Mouse (Mus musculus): ENCODE data around the gene AC109138.7.

Gene AC109138.7

DNA sequence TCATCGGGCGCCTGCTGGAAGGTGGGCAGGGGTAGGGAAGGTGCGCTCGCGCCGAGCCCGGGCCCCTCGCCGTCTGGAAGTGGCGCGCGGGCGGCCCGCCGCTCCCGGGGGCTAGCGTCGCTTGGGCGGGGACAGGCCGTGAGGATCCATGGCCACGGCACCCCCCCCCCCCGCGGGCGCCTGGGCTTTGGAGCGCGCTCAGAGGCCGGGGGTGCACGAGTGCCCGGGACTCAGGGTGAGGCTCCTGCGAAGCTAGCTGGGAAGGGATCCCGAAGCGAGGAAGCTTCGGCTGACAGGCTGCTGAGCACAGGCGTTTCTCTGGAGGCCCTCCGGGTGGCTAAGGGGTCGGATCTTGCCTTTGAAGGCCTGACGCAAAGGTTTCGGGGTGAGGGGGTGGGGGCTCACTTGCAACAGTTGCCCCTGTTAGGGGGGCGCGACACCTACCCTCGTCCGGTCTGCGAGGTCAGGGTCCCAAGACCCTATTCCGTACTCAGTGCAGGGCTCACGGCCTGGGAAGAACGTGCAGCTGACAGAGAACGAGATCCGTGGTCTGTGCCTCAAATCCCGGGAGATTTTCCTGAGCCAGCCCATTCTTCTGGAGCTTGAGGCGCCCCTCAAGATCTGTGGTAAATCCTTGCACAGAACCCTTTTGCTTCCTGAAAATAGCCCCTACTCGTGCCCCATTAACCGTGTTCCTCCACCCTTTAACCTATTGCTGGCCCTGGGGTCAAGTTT, 21.7 kb upstream of the AC109138.7 start:
- in situ Hi-C loops (cut with MboI; ENCODE audit: low sequenced_read_pairs) = no loop called here

DNA sequence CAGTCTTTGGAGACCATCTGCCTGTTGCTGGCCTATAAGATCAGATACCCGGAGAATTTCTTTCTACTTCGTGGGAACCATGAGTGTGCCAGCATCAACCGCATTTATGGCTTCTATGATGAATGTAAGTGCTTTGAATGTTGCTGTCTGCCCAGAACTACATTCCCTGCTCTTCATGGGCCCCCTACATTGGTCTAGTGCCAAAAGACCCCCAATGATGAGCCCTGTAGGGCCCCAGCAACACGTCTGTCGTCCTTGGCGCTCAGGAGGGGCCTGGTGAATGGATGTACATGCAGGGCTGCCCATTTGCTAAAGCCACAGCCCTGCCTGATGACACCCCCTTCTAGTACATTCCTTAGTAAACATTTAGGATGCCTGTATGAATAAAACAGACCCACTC, 21.0 kb upstream of the AC109138.7 start:
- in situ Hi-C loops (cut with MboI; ENCODE audit: low sequenced_read_pairs) = no loop called here

- in situ Hi-C loops (cut with MboI; ENCODE audit: low sequenced_read_pairs) = no loop called here
These were observed 20.0 kb upstream of the AC109138.7 start for GRCm38 (mm10) chr19:4194021-4194724.

DNA sequence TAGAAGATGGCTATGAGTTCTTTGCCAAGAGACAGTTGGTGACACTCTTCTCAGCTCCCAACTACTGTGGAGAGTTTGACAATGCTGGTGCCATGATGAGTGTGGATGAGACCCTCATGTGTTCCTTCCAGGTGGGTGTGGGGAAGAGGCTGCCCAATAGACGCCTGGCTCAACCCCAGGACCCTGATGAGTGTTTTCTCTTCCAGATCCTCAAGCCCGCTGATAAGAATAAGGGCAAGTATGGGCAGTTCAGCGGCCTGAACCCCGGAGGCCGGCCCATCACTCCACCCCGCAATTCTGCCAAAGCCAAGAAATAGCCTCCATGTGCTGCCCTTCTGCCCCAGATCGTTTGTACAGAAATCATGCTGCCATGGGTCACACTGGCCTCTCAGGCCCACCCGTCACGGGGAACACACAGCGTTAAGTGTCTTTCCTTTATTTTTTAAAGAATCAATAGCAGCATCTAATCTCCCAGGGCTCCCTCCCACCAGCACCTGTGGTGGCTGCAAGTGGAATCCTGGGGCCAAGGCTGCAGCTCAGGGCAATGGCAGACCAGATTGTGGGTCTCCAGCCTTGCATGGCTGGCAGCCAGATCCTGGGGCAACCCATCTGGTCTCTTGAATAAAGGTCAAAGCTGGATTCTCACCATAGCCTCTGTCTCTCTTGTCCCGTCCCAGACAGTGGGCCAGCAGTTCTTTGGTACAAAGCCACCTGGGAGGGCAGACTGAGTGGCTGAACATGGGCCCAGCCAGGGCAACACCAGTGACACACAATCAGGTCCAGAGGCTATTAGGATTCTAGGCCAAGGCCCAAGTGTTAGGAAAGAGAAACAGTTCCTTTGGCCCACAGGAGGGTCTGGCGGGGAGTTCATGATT, 19.1 kb upstream of the AC109138.7 start:
- in situ Hi-C loops (cut with MboI; ENCODE audit: low sequenced_read_pairs) = no loop called here

DNA sequence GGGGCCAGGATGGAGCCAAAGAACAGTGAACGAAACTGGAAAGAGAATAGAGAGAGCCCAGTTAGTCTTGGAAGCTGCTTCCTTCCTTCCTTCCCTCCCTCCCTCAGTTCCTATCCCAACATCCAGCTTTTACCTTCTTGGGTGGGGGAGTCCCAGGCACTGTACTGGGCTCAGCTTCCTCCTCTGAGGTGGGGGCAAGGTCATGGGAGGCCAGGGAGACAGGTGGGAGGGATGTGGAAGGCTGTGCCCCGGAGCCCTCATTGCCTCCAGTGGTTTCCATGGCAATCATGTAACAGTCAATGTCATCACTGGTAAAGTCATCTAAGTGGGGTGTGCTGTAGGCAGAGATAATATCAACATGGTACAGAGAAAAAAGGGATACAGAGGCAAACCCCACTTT, 18.1 kb upstream of the AC109138.7 start:
- in situ Hi-C loops (cut with MboI; ENCODE audit: low sequenced_read_pairs) = no loop called here

- in situ Hi-C loops (cut with MboI; ENCODE audit: low sequenced_read_pairs) = no loop called here
These were observed 17.6 kb upstream of the AC109138.7 start for GRCm38 (mm10) chr19:4196548-4196947.

- in situ Hi-C loops (cut with MboI; ENCODE audit: low sequenced_read_pairs) = no loop called here
These were observed 17.0 kb upstream of the AC109138.7 start for GRCm38 (mm10) chr19:4197180-4197579.

DNA sequence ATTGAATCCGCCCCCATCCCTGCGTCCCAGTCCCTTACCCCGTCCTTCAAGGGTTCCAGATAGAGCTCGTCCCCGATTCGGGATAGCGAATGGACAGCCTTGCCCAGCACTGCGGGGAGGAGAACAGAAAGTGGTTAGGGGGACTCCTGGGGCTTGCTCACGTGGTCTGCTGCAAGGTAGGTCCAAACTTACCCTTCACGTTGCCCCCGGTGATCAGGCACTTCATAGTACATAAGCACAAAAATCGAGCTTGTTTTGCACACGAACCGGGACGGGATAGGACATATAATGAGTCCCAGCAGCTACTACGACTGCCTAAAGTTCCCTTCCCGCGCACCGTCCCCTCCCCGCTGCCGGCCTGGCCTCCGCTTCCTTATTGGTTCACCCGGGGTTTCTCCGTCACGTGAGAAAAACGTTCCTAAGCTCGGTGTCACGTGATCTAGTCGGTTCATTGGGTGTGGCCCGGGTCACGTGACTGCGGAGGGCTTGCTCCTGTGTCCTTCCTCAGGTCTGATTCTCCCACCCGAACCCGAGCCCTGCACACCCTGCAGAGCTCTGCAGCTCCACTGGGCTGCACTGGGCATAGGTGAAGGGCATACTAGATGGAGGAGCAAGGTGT, 12.8 kb upstream of the AC109138.7 start, which contains the start of gene Rad9a:
TSS of gene Rad9a (minus strand) at position 372 of the 619 bp plus-strand sequence.
- in situ Hi-C loops (cut with MboI; ENCODE audit: low sequenced_read_pairs) = no loop called here

DNA sequence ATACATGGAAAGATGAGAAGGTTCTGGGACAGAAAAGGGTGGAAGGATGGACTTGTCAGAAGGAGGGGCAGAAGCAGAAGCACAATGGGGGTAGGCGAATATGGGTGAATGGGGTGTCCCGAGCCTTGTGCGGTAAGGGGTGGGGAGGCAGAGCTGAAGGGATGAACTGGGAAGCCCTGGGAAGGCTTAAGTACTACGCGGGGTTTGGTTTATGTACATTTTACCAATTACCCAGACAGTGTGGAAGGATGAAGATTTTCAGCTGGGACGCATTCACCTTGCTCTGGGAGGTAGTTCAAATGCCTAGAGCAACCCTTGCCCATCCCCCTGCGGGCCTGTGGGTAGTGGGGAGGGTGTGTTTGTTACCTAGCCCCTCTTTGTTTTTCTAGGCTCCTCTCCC, 12.0 kb upstream of the AC109138.7 start:
- in situ Hi-C loops (cut with MboI; ENCODE audit: low sequenced_read_pairs) = no loop called here

- in situ Hi-C loops (cut with MboI; ENCODE audit: low sequenced_read_pairs) = no loop called here
These were observed 11.0 kb upstream of the AC109138.7 start for GRCm38 (mm10) chr19:4203148-4203547.

- in situ Hi-C loops (cut with MboI; ENCODE audit: low sequenced_read_pairs) = no loop called here
These were observed 10.4 kb upstream of the AC109138.7 start for GRCm38 (mm10) chr19:4203604-4204326.

DNA sequence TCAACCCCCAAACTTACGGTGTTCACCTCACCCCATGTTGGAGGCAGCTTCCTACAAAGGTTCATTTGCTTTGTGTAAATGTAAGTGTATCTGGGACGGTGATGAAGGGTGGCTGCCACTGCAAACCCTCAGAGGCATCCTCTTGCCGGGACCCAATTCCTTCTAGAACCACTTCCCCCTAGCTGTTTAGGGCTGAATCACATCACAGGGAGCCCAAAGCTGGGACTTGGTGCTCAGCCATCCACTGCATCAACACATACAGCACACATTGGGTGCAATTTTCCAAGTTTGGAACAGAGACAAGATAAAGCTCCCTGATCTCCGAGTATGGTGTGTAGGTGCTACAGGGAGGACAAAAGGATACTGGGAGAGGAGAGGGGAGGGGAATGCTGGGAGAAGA, 9.3 kb upstream of the AC109138.7 start:
- in situ Hi-C loops (cut with MboI; ENCODE audit: low sequenced_read_pairs) = no loop called here

GRCm38 (mm10) chr19:4206971-4207370, 7.2 kb upstream of the AC109138.7 start:
- in situ Hi-C loops (cut with MboI; ENCODE audit: low sequenced_read_pairs) = no loop called here

GRCm38 (mm10) chr19:4208563-4208962, 5.6 kb upstream of the AC109138.7 start:
- in situ Hi-C loops (cut with MboI; ENCODE audit: low sequenced_read_pairs) = no loop called here

DNA sequence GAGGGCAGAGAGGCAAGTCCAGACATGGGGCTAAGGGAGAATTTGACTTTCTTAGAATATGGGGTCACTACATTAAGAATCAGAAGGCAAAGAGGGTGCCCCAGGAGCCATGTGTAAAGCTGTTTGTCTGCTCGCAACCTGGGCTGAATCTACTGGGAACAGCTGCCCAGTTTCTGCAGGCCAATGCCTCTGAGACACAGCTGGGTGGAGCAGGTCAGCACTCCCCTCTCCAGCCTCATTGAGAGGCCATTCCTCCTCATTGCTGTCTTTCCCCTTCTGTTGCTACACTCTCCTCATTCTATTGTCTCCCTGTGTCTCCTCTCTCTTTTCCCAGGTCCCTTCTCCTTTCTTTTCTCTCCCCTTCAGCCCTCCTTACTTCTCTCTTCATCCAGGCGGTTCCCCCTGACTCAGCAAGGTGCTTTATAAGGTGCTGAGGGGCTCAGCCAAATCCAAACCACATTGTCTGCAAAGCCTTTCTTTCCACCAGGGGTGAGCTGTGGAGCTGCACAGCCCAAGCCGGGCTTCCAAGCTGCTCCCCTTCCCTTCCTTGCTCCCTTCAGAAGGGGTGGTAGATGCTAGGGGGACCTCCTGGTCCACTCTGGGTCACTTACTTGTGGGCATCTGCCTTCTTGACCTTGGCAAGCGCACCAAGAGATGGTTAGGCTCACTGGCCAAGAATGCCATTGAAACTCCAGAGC, 2.1 kb upstream of the AC109138.7 start:
- in situ Hi-C loops (cut with MboI; ENCODE audit: low sequenced_read_pairs) = no loop called here

- in situ Hi-C loops (cut with MboI; ENCODE audit: low sequenced_read_pairs) = no loop called here
These were observed 608 bp upstream of the AC109138.7 start for GRCm38 (mm10) chr19:4213524-4213974.

DNA sequence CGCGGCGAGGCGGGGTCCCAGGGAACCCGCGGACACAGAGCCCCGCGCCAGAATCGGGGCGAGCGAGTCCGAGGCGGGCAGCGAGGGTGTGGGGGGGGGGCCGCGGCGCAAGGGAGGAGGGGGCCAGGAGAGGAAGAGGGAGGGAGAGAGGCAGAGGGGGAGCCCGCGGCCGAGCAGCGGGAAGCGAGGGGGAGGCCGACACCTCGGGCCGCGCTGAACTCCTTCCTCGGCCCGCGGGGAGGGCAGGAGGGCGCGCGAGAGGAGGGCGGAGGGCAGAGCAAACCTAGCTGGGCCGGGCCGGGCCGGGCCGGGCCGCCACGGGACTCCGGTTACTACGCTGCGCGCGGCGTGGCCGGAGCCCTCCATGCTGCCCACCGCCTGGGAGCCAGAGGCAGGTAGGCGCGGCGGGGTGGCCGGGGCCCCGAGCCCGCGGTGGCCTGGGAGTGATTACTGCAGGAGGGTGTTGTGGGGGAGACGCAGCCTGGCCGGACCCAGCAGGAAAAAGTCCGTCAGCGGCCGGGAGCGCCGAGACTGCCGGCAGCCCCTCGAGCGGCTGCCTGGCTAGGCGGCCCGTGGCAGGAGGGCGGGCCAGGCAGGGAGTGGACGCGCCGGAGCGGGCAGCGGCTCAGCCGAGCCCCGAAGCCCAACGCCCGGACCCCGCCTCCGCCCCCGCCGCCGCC, 754 bp downstream of the AC109138.7 start:
- in situ Hi-C loops (cut with MboI; ENCODE audit: low sequenced_read_pairs) = no loop called here

GRCm38 (mm10) chr19:4215451-4215840, 1.3 kb downstream of the AC109138.7 start:
- in situ Hi-C loops (cut with MboI; ENCODE audit: low sequenced_read_pairs) = no loop called here

DNA sequence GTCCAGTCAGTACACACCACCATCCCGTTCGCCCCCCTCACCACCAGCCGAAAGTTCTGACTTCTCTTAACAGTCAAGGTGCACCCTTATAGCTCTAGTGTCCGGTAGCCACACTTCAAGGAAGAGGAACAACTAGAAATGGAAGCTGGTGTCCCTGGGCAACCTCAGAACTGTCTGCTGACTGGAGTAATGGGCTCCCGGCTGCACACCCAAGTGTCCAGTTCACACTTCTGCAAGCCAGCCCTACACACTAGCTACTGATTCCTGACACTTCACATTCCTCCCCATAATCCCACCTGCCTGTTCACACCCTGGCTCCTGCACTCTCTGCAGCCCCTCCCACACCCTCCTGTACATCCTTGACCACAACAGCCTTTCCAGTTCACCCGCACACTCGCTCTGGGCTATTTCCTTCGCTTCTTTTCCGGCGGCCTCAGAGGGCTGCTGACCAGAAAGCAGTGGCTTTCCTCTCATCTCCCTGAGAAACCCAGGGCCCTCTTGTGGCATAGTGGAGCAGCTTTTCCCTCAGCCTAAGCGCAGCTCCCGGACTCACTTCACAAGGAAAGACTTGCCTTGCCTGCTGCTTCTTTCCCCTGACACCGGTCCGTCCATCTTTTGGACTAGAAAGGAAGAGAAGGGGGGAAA, 2.0 kb downstream of the AC109138.7 start:
- in situ Hi-C loops (cut with MboI; ENCODE audit: low sequenced_read_pairs) = no loop called here
